Mouse (Mus musculus) lung, embryonic 15.5 days (tissue): ENCODE results near the gene Nptxr. TPM values are rescaled to one million over a fixed set of nuclear protein-coding genes. Genes with fewer than 3 reads are reported as not detected.

ENCODE experiments used
- ATAC-seq: fragments of 200-750 bp; cut with Nextera tagmentation; 2 replicates; pipeline ENCODE4 v1.8.0; 2017; ENCODE audit warnings: moderate number of reproducible peaks, borderline replicate concordance; ENCODE audit not compliant: low FRiP score, low TSS enrichment; ENCODE audit errors: extremely low read depth
- H3K27ac ChIP-seq: fragments of 300-500 bp; sonication (generic); 2 replicates; pipeline ENCODE4 v1.5.1; 2015; ENCODE audit warnings: moderate library complexity, mild to moderate bottlenecking, inconsistent platforms
- H3K27me3 ChIP-seq: fragments of 300-500 bp; sonication (generic); 2 replicates; pipeline ENCODE4 v1.6.1; 2015; ENCODE audit warnings: inconsistent platforms
- H3K36me3 ChIP-seq: fragments of 300-500 bp; sonication (generic); 2 replicates; pipeline ENCODE4 v1.6.1; 2015; ENCODE audit warnings: inconsistent platforms
- H3K4me1 ChIP-seq: fragments of 300-500 bp; sonication (generic); 2 replicates; pipeline ENCODE4 v1.6.1; 2015; ENCODE audit warnings: inconsistent platforms
- H3K4me2 ChIP-seq: fragments of 300-500 bp; sonication (generic); 2 replicates; pipeline ENCODE4 v1.6.1; 2015; ENCODE audit warnings: inconsistent platforms, mild to moderate bottlenecking, moderate library complexity
- H3K4me3 ChIP-seq: fragments of 300-500 bp; sonication (generic); 2 replicates; pipeline ENCODE4 v1.5.1; 2015; ENCODE audit warnings: mild to moderate bottlenecking, inconsistent platforms
- H3K9ac ChIP-seq: fragments of 300-500 bp; sonication (generic); 2 replicates; pipeline ENCODE4 v1.6.1; 2015; ENCODE audit warnings: inconsistent platforms
- H3K9me3 ChIP-seq: fragments of 300-500 bp; sonication (generic); 2 replicates; pipeline ENCODE4 v1.6.1; 2016; ENCODE audit warnings: inconsistent platforms
- WGBS: fragments of 180-500 bp; shearing (Covaris S2); methylation state at CpG from one replicate; pipeline ENCODE4 v1.1.7; 2015; 5-methylcytosine and 5-hydroxymethylcytosine counted together
- polyA plus RNA-seq: library from polyadenylated mRNA; unstranded; fragments of >200 nt; fragmentation: Nextera tagmentation; extraction: Ambion mirVana; gene quantifications from 2 replicates; pipeline ENCODE4 v1.2.1, GENCODE M21; 2015

Nptxr gene
- 2.8 and 3.4 TPM in 2 replicates for polyA plus RNA-seq

GRCm38 (mm10) chr15:79804352-79805071, at the start of gene Nptxr:
Gene Nptxr, minus strand, starts transcription at chr15:79804766.
- peaks cover 82% of the 10 kb centered on the region for H3K27me3 ChIP-seq
- WGBS = under 1% methylated on average over 45 of the region's 91 CpGs
- peak within 1 kb of the TSS; percentile 97 for H3K4me2 ChIP-seq
- H3K9me3 ChIP-seq = no peaks in the 10 kb centered on the region
- no peaks in the 10 kb centered on the region for H3K36me3 ChIP-seq
- H3K4me3 ChIP-seq = peak within 1 kb of the TSS; percentile 61
- peak within 1 kb of the TSS; percentile 46 for H3K9ac ChIP-seq
- H3K4me1 ChIP-seq = peaks cover 19% of the 10 kb centered on the region
- H3K27ac ChIP-seq = no peak within 1 kb of the TSS
- peak; percentile 70 for ATAC-seq

- Histone ChIP-seq H3K36me3 (no peaks in the 10 kb centered on the region), H3K9me3 (no peaks in the 10 kb centered on the region), H3K4me1 (peaks cover 10% of the 10 kb centered on the region), H3K4me3 (no peak overlapping the region), H3K27ac (no peak overlapping the region), H3K27me3 (no peaks in the 10 kb centered on the region), H3K4me2 (no peak overlapping the region), H3K9ac (no peak overlapping the region)
- ATAC-seq = no peak
- 86% methylated on average over 2 of the region's 2 CpGs for WGBS
These were observed 45.6 kb upstream of the Nptxr start for GRCm38 (mm10) chr15:79850143-79850542.

- H3K9me3 ChIP-seq = no peaks in the 10 kb centered on the region
- H3K36me3 ChIP-seq = no peaks in the 10 kb centered on the region
- H3K9ac ChIP-seq = no peak overlapping the region
- peak; percentile 81 for ATAC-seq
- H3K4me3 ChIP-seq = no peak overlapping the region
- H3K27ac ChIP-seq = 0 out of 2 replicates have a peak overlapping the region, but pooled peaks have one; percentile 18
- H3K4me2 ChIP-seq = no peak overlapping the region
- 34% methylated on average over 5 of the region's 5 CpGs for WGBS
- peaks cover 10% of the 10 kb centered on the region for H3K4me1 ChIP-seq
- no peaks in the 10 kb centered on the region for H3K27me3 ChIP-seq
These were observed 42.5 kb upstream of the Nptxr start for GRCm38 (mm10) chr15:79847100-79847499.

- Histone ChIP-seq H3K4me2 (no peak overlapping the region), H3K36me3 (no peaks in the 10 kb centered on the region), H3K27me3 (no peaks in the 10 kb centered on the region), H3K27ac (no peak overlapping the region), H3K9ac (no peak overlapping the region), H3K9me3 (no peaks in the 10 kb centered on the region), H3K4me1 (peaks cover 10% of the 10 kb centered on the region), H3K4me3 (no peak overlapping the region)
- 59% methylated on average over 4 of the region's 4 CpGs for WGBS
- ATAC-seq = no peak
These were observed 41.4 kb upstream of the Nptxr start for GRCm38 (mm10) chr15:79845986-79846385.

- Histone ChIP-seq H3K27ac (no peak overlapping the region), H3K9me3 (no peaks in the 10 kb centered on the region), H3K9ac (no peak overlapping the region), H3K36me3 (no peaks in the 10 kb centered on the region), H3K4me1 (peaks cover 10% of the 10 kb centered on the region), H3K4me3 (no peak overlapping the region), H3K27me3 (no peaks in the 10 kb centered on the region), H3K4me2 (no peak overlapping the region)
- ATAC-seq = no peak
- 79% methylated on average over 3 of the region's 3 CpGs for WGBS
These were observed 38.4 kb upstream of the Nptxr start for GRCm38 (mm10) chr15:79842985-79843384.

- H3K9ac ChIP-seq = no peak overlapping the region
- no peak overlapping the region for H3K27ac ChIP-seq
- no peak for ATAC-seq
- H3K9me3 ChIP-seq = no peaks in the 10 kb centered on the region
- H3K27me3 ChIP-seq = no peaks in the 10 kb centered on the region
- H3K36me3 ChIP-seq = no peaks in the 10 kb centered on the region
- WGBS = 57% methylated on average over 2 of the region's 2 CpGs
- 0 out of 2 replicates have a peak, but pooled peaks cover 1% of the 10 kb centered on the region for H3K4me1 ChIP-seq
- no peak overlapping the region for H3K4me2 ChIP-seq
- no peak overlapping the region for H3K4me3 ChIP-seq
These were observed 35.7 kb upstream of the Nptxr start for GRCm38 (mm10) chr15:79840281-79840680.

- no peak overlapping the region for H3K9ac ChIP-seq
- H3K27ac ChIP-seq = peak overlapping the region; percentile 95
- no peaks in the 10 kb centered on the region for H3K9me3 ChIP-seq
- peak overlapping the region; percentile 89 for H3K4me2 ChIP-seq
- peaks cover 8% of the 10 kb centered on the region; the same call in 1 of the 2 replicates for H3K36me3 ChIP-seq
- H3K27me3 ChIP-seq = no peaks in the 10 kb centered on the region
- H3K4me3 ChIP-seq = peak overlapping the region; percentile 85; the same call in 1 of the 2 replicates
- ATAC-seq = no peak
- 40% methylated on average over 9 of the region's 9 CpGs for WGBS
- H3K4me1 ChIP-seq = peaks cover 39% of the 10 kb centered on the region
These were observed 30.3 kb upstream of the Nptxr start for GRCm38 (mm10) chr15:79834881-79835260.

- Histone ChIP-seq H3K4me3 (peak within 1 kb of the TSS; percentile 85), H3K36me3 (peaks cover 8% of the 10 kb centered on the region; the same call in 1 of the 2 replicates), H3K27ac (peak within 1 kb of the TSS; percentile 95), H3K4me2 (peak within 1 kb of the TSS; percentile 89), H3K9ac (peak within 1 kb of the TSS; percentile 89), H3K4me1 (peaks cover 44% of the 10 kb centered on the region), H3K27me3 (no peaks in the 10 kb centered on the region), H3K9me3 (no peaks in the 10 kb centered on the region)
- WGBS = 1% methylated on average over 33 of the region's 58 CpGs
- peak; percentile 90 for ATAC-seq
These were observed 29.7 kb upstream of the Nptxr start, which contains the start of the genes Npcd and Cbx6 for GRCm38 (mm10) chr15:79834130-79834880. Gene Npcd, minus strand, starts transcription at chr15:79834237. Gene Cbx6, minus strand, starts transcription at chr15:79834688.

GRCm38 (mm10) chr15:79833251-79834050, 28.9 kb upstream of the Nptxr start:
- H3K27me3 ChIP-seq = no peaks in the 10 kb centered on the region
- peak; percentile 55 for ATAC-seq
- H3K27ac ChIP-seq = peak overlapping the region; percentile 95
- peaks cover 52% of the 10 kb centered on the region for H3K4me1 ChIP-seq
- H3K9me3 ChIP-seq = no peaks in the 10 kb centered on the region
- WGBS = under 1% methylated on average over 39 of the region's 41 CpGs
- H3K36me3 ChIP-seq = peaks cover 13% of the 10 kb centered on the region; the same call in 1 of the 2 replicates
- peak overlapping the region; percentile 85 for H3K4me3 ChIP-seq
- H3K4me2 ChIP-seq = peak overlapping the region; percentile 89
- H3K9ac ChIP-seq = peak overlapping the region; percentile 89

- Histone ChIP-seq H3K9ac (peak overlapping the region; percentile 89), H3K4me2 (peak overlapping the region; percentile 89), H3K27ac (peak overlapping the region; percentile 95), H3K4me1 (peaks cover 64% of the 10 kb centered on the region), H3K4me3 (peak overlapping the region; percentile 85), H3K9me3 (no peaks in the 10 kb centered on the region), H3K36me3 (peaks cover 23% of the 10 kb centered on the region), H3K27me3 (no peaks in the 10 kb centered on the region)
- no peak for ATAC-seq
- 28% methylated on average over 18 of the region's 18 CpGs for WGBS
These were observed 27.7 kb upstream of the Nptxr start for GRCm38 (mm10) chr15:79832064-79832900.

- Histone ChIP-seq H3K36me3 (peaks cover 38% of the 10 kb centered on the region), H3K27me3 (no peaks in the 10 kb centered on the region), H3K9me3 (no peaks in the 10 kb centered on the region), H3K4me2 (no peak overlapping the region), H3K4me3 (no peak overlapping the region), H3K27ac (no peak overlapping the region), H3K4me1 (peaks cover 74% of the 10 kb centered on the region), H3K9ac (no peak overlapping the region)
- ATAC-seq = no peak
- WGBS = 7% methylated on average over 4 of the region's 4 CpGs
These were observed 25.8 kb upstream of the Nptxr start for GRCm38 (mm10) chr15:79830388-79830787.
